Mouse (Mus musculus) embryonic facial prominence, embryonic 13.5 days (tissue): ENCODE data around the gene Gpc6. TPM values are rescaled to one million over a fixed set of nuclear protein-coding genes. Genes with fewer than 3 reads are reported as not detected.
A peak's percentile ranks its signal among the peaks of the same experiment; 100 is the strongest.
"Not testable (repeated sequence)": the region's sequence is repeated elsewhere in the genome, so short reads cannot be mapped to it uniquely, and the experiment has no call there.

Experiments
- ATAC-seq: fragments of 200-750 bp; cut with Nextera tagmentation; 2 replicates; pipeline ENCODE4 v1.8.0; 2017; ENCODE audit warnings: low read depth; ENCODE audit not compliant: insufficient number of reproducible peaks, insufficient read depth, low FRiP score, low TSS enrichment
- H3K27ac ChIP-seq: fragments of 300-500 bp; sonication (generic); 2 replicates; pipeline ENCODE4 v1.5.1; 2015; ENCODE audit warnings: moderate library complexity, mild to moderate bottlenecking, inconsistent platforms
- H3K27me3 ChIP-seq: fragments of 300-500 bp; sonication (generic); 2 replicates; pipeline ENCODE4 v1.6.1; 2015; ENCODE audit warnings: mild to moderate bottlenecking, inconsistent platforms
- H3K36me3 ChIP-seq: fragments of 300-500 bp; sonication (generic); 2 replicates; pipeline ENCODE4 v1.6.1; 2015; ENCODE audit warnings: mild to moderate bottlenecking, inconsistent platforms
- H3K4me1 ChIP-seq: fragments of 300-500 bp; sonication (generic); 2 replicates; pipeline ENCODE4 v1.6.1; 2015; ENCODE audit warnings: inconsistent platforms
- H3K4me2 ChIP-seq: fragments of 300-500 bp; sonication (generic); 2 replicates; pipeline ENCODE4 v1.6.1; 2015; ENCODE audit warnings: moderate library complexity, mild to moderate bottlenecking, inconsistent platforms
- H3K4me3 ChIP-seq: fragments of 300-500 bp; sonication (generic); 2 replicates; pipeline ENCODE4 v1.5.1; 2015; ENCODE audit warnings: mild to moderate bottlenecking, inconsistent platforms
- H3K9ac ChIP-seq: fragments of 300-500 bp; sonication (generic); 2 replicates; pipeline ENCODE4 v1.6.1; 2015; ENCODE audit warnings: mild to moderate bottlenecking, inconsistent platforms
- H3K9me3 ChIP-seq: fragments of 300-500 bp; sonication (generic); 2 replicates; pipeline ENCODE4 v1.6.1; 2016; ENCODE audit warnings: inconsistent platforms
- WGBS: fragments of 180-500 bp; shearing (Covaris S2); methylation state at CpG from one replicate; pipeline ENCODE4 v1.1.7; 2015; ENCODE audit warnings: mixed read lengths; 5-methylcytosine and 5-hydroxymethylcytosine counted together
- polyA plus RNA-seq: library from polyadenylated mRNA; unstranded; fragments of >200 nt; fragmentation: Nextera tagmentation; extraction: Ambion mirVana; gene quantifications from 2 replicates; pipeline ENCODE4 v1.2.1, GENCODE M21; 2015

Gene Gpc6
- polyA plus RNA-seq, 1 experiment from 2014 or later, result 57.7 TPM

GRCm38 (mm10) chr14:117426116-117426515 lies 501.0 kb downstream of the Gpc6 start:
- Histone ChIP-seq H3K36me3 (no peaks in the 10 kb centered on the region), H3K27ac (no peak overlapping the region), H3K4me2 (no peak overlapping the region), H3K9me3 (peaks cover 5% of the 10 kb centered on the region; the same call in 1 of the 2 replicates), H3K9ac (no peak overlapping the region), H3K4me3 (no peak overlapping the region), H3K27me3 (no peaks in the 10 kb centered on the region), H3K4me1 (peaks cover 8% of the 10 kb centered on the region; the same call in 1 of the 2 replicates)
- no peak for ATAC-seq
- 22% methylated on average over 7 of the region's 7 CpGs for WGBS

DNA sequence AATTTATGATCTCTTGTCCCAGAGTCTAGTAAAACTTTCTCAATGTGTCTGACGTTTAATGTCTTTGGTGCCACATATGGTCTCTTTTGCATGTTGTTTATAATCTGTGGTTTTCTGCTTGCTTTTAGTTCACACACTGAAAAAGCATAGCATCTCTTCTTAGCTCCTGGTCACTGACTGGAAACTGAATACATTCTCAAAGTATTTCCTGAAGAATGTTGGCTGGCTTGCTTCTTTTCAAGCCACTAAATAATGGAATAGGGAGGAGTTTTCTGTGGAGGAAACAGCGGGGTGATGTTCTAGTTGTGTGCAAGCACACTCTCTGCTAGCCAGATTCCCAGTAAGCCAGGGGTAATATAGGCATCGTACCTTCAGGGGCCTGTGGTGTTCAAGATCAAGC lies 502.7 kb downstream of the Gpc6 start:
- no peaks in the 10 kb centered on the region for H3K36me3 ChIP-seq
- H3K4me1 ChIP-seq, result peaks cover 8% of the 10 kb centered on the region; the same call in 1 of the 2 replicates
- peaks cover 1% of the 10 kb centered on the region; the same call in 1 of the 2 replicates for H3K9me3 ChIP-seq
- no peak overlapping the region for H3K27ac ChIP-seq
- H3K27me3 ChIP-seq, result no peaks in the 10 kb centered on the region
- H3K4me3 ChIP-seq, result no peak overlapping the region
- no peak overlapping the region for H3K9ac ChIP-seq
- 53% methylated on average over 3 of the region's 3 CpGs for WGBS
- no peak overlapping the region for H3K4me2 ChIP-seq
- ATAC-seq, result no peak

DNA sequence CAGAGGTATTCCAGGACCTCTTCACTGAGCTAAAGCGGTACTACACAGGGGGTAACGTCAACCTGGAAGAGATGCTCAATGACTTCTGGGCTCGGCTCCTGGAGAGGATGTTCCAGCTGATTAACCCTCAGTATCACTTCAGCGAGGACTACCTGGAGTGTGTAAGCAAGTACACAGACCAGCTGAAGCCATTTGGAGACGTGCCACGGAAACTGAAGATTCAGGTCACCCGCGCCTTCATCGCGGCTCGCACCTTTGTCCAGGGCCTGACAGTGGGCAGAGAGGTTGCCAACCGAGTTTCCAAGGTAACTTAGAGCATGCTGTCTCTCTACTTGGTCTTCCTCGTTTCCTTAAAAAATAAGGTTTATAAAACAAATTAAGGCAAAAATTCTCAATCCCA lies 510.6 kb downstream of the Gpc6 start:
- no peaks in the 10 kb centered on the region for H3K27me3 ChIP-seq
- no peak overlapping the region for H3K27ac ChIP-seq
- WGBS, result 95% methylated on average over 13 of the region's 13 CpGs
- H3K4me3 ChIP-seq, result no peak overlapping the region
- no peaks in the 10 kb centered on the region for H3K4me1 ChIP-seq
- no peak for ATAC-seq
- peaks cover 5% of the 10 kb centered on the region for H3K36me3 ChIP-seq
- no peak overlapping the region for H3K4me2 ChIP-seq
- H3K9ac ChIP-seq, result no peak overlapping the region
- no peaks in the 10 kb centered on the region for H3K9me3 ChIP-seq

DNA sequence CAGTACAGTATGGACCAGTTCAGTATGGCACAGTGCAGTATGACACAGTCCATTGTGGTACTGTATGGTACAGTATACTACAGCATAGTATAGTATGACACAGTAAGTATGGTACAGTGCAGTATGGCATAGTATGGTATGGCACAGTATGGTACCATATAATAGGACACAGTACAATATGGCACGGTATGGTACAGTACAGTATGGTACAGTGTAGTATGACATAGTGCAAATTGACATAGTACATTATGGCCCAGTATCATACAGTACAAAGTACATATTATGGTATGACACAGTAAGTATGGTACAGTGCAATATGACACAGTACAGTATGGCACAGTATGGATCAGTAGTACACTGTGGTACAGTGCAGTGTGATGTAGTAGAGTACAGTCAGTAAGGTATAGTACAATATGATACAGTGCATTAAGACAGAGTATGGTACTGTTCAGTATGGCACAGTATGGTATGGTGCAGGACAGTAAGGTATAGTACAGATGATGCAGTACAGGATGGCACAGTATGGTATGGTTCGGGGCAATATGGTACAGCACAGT lies 521.6 kb downstream of the Gpc6 start:
- not testable (repeated sequence) for H3K36me3 ChIP-seq, H3K27ac ChIP-seq, H3K9me3 ChIP-seq, H3K9ac ChIP-seq, H3K4me1 ChIP-seq, H3K4me3 ChIP-seq, H3K4me2 ChIP-seq, H3K27me3 ChIP-seq
- 97% methylated on average over 2 of the region's 2 CpGs for WGBS
- peak; percentile 62 for ATAC-seq

GRCm38 (mm10) chr14:117451391-117451991 lies 526.4 kb downstream of the Gpc6 start:
- H3K9me3 ChIP-seq, result no peaks in the 10 kb centered on the region
- H3K4me2 ChIP-seq, result no peak overlapping the region
- H3K4me3 ChIP-seq, result no peak overlapping the region
- no peak overlapping the region for H3K27ac ChIP-seq
- ATAC-seq, result no peak
- no peaks in the 10 kb centered on the region for H3K36me3 ChIP-seq
- H3K4me1 ChIP-seq, result no peaks in the 10 kb centered on the region
- WGBS, result 23% methylated on average over 3 of the region's 3 CpGs
- H3K27me3 ChIP-seq, result no peaks in the 10 kb centered on the region
- H3K9ac ChIP-seq, result no peak overlapping the region

DNA sequence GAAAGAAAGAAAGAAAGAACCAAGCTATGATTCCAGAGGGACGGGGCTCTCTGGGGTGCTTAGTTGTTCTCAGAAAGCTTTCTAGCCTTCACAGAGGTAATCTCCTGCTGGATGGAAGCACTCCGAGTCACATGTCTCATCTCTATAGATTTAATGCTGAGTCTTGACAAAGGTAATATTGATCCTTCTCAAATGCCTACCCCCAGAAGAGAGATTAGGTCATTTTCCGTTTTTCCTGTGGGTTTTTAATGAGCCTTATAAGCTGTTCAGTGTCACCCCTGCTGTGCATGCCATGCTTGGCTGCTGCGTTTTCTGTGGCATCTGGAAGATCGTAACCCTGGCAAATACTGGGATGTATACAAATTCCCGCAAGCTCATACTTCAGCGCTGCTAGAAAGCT lies 527.0 kb downstream of the Gpc6 start:
- no peaks in the 10 kb centered on the region for H3K36me3 ChIP-seq
- no peak overlapping the region for H3K4me2 ChIP-seq
- no peak overlapping the region for H3K9ac ChIP-seq
- no peak overlapping the region for H3K27ac ChIP-seq
- no peaks in the 10 kb centered on the region for H3K4me1 ChIP-seq
- WGBS, result 63% methylated on average over 7 of the region's 7 CpGs
- no peak for ATAC-seq
- no peaks in the 10 kb centered on the region for H3K27me3 ChIP-seq
- no peaks in the 10 kb centered on the region for H3K9me3 ChIP-seq
- no peak overlapping the region for H3K4me3 ChIP-seq

DNA sequence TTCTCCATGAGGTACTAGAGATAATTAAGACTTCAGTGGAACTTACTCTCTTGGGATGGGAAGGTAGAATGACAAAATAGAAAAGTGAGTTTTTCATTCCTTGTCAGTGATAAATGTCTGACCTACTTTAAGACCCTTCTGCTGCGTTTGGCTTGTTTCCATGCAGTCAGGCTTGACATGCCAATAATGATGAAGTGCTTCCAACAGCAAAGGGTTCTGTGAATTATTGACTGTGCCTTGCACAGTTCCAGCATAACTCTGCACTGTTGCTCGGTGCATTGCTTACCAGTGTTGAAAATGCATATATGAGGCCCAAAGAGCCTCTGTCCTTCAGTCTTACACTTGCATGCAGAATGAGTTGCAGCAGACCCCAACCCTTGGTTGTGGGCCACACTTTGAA lies 548.3 kb downstream of the Gpc6 start:
- Histone ChIP-seq H3K27ac (no peak overlapping the region), H3K4me1 (no peaks in the 10 kb centered on the region), H3K9me3 (no peaks in the 10 kb centered on the region), H3K4me2 (no peak overlapping the region), H3K4me3 (no peak overlapping the region), H3K27me3 (no peaks in the 10 kb centered on the region), H3K36me3 (no peaks in the 10 kb centered on the region), H3K9ac (no peak overlapping the region)
- ATAC-seq, result no peak
- WGBS, result 86% methylated on average over 2 of the region's 2 CpGs

- Histone ChIP-seq H3K27me3 (no peaks in the 10 kb centered on the region), H3K4me3 (no peak overlapping the region), H3K27ac (no peak overlapping the region), H3K4me1 (no peaks in the 10 kb centered on the region), H3K9me3 (no peaks in the 10 kb centered on the region), H3K4me2 (no peak overlapping the region), H3K36me3 (no peaks in the 10 kb centered on the region), H3K9ac (no peak overlapping the region)
- ATAC-seq, result no peak
- WGBS, result 76% methylated on average over 3 of the region's 3 CpGs
Observed at GRCm38 (mm10) chr14:117478879-117479278, 553.8 kb downstream of the Gpc6 start.

GRCm38 (mm10) chr14:117487161-117487754 lies 562.1 kb downstream of the Gpc6 start:
- H3K4me2 ChIP-seq, result no peak overlapping the region
- H3K27me3 ChIP-seq, result no peaks in the 10 kb centered on the region
- H3K9me3 ChIP-seq, result no peaks in the 10 kb centered on the region
- WGBS, result 85% methylated on average over 4 of the region's 4 CpGs
- no peaks in the 10 kb centered on the region for H3K4me1 ChIP-seq
- no peak overlapping the region for H3K27ac ChIP-seq
- no peaks in the 10 kb centered on the region for H3K36me3 ChIP-seq
- no peak overlapping the region for H3K9ac ChIP-seq
- H3K4me3 ChIP-seq, result no peak overlapping the region
- ATAC-seq, result no peak

DNA sequence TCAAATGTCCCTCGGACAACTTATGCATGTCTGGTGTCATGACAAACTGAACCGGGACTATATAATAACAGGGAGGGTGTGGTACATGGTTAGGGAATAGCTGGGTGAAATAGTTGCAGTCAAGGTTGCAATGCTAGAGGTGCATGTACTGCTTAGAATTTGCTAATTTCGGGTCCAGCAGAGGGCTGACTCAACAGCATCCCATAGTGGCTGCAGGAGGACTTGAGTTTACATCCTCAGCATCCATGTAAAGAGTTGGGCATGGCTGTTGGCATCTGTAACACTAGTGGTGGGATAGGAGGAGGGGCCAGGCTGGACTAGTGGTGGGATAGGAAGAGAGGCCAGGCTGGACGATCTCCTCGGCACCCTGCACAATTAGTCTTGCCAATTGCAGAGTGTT lies 565.4 kb downstream of the Gpc6 start:
- Histone ChIP-seq H3K4me2 (no peak overlapping the region), H3K27me3 (no peaks in the 10 kb centered on the region), H3K4me3 (no peak overlapping the region), H3K27ac (no peak overlapping the region), H3K9me3 (no peaks in the 10 kb centered on the region), H3K36me3 (no peaks in the 10 kb centered on the region), H3K4me1 (no peaks in the 10 kb centered on the region), H3K9ac (no peak overlapping the region)
- WGBS, result 60% methylated on average over 5 of the region's 5 CpGs
- ATAC-seq, result no peak

DNA sequence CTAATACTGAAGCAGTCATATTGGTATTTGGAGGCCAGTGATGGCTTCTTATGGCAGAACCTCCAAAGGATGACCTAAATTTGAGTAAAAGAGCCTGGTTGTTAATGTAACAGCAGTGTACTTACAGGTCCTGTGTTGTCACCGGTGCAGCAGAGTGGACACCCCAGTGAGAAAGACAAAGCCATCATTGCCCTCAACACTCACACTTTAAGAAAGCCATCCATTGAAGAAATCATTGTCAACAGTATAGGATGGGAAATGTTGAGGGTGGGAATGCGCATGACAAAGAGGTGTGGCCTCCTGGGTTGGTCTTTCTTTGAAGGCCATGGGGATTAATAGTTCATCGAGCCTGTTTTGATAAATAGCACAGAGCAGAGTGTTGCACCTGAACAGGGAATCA lies 570.0 kb downstream of the Gpc6 start:
- Histone ChIP-seq H3K36me3 (no peaks in the 10 kb centered on the region), H3K4me2 (no peak overlapping the region), H3K27me3 (no peaks in the 10 kb centered on the region), H3K9me3 (no peaks in the 10 kb centered on the region), H3K4me1 (peaks cover 9% of the 10 kb centered on the region; the same call in 1 of the 2 replicates), H3K27ac (no peak overlapping the region), H3K4me3 (no peak overlapping the region), H3K9ac (no peak overlapping the region)
- WGBS, result 73% methylated on average over 3 of the region's 3 CpGs
- ATAC-seq, result no peak

DNA sequence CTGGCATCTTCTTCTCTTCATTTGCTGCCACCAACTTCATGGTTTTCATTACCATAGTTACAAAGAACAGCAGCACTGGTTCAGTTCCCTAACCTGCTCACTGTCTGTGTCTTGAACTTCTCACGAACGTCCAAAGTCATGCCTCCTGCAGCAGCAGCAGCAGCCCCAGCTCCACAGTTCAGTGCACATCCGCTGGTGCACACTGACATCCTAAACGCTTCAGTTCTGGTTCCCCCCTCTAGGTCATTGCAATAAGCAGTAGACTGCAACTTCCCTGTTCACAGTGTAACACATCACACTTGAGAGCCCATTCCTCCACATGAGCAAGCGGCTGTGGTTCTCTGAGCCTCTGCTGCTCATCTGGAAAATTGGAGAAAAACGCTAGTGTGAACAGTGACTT lies 573.7 kb downstream of the Gpc6 start:
- Histone ChIP-seq H3K4me2 (no peak overlapping the region), H3K9ac (no peak overlapping the region), H3K4me3 (no peak overlapping the region), H3K4me1 (peaks cover 9% of the 10 kb centered on the region; the same call in 1 of the 2 replicates), H3K27ac (no peak overlapping the region), H3K9me3 (no peaks in the 10 kb centered on the region), H3K27me3 (no peaks in the 10 kb centered on the region), H3K36me3 (no peaks in the 10 kb centered on the region)
- no peak for ATAC-seq
- 72% methylated on average over 6 of the region's 6 CpGs for WGBS
